Mouse (Mus musculus) stomach, embryonic 16.5 days (tissue): ENCODE data around the gene Fos. TPM values are rescaled to one million over a fixed set of nuclear protein-coding genes. Genes with fewer than 3 reads are reported as not detected.

Source experiments
- ATAC-seq: fragments of 200-750 bp; cut with Nextera tagmentation; 2 replicates; pipeline ENCODE4 v1.8.0; 2017; ENCODE audit warnings: moderate number of reproducible peaks, moderate TSS enrichment; ENCODE audit not compliant: insufficient read depth, low FRiP score
- H3K27ac ChIP-seq: fragments of 300-500 bp; sonication (generic); 2 replicates; pipeline ENCODE4 v1.5.1; 2014; ENCODE audit warnings: low read length
- H3K27me3 ChIP-seq: fragments of 300-500 bp; sonication (generic); 2 replicates; pipeline ENCODE4 v1.6.1; 2014; ENCODE audit warnings: low read length, control low read depth, mixed read lengths; ENCODE audit not compliant: control insufficient read depth, insufficient read depth
- H3K36me3 ChIP-seq: fragments of 300-500 bp; sonication (generic); 2 replicates; pipeline ENCODE4 v1.6.1; 2014; ENCODE audit warnings: low read length; ENCODE audit not compliant: control insufficient read depth, insufficient read depth
- H3K4me1 ChIP-seq: fragments of 300-500 bp; sonication (generic); 2 replicates; pipeline ENCODE4 v1.6.1; 2014; ENCODE audit warnings: low read length, control low read depth, mixed read lengths; ENCODE audit not compliant: control insufficient read depth, insufficient read depth
- H3K4me2 ChIP-seq: fragments of 300-500 bp; sonication (generic); 2 replicates; pipeline ENCODE4 v1.6.1; 2014; ENCODE audit warnings: low read depth, low read length, mixed read lengths
- H3K4me3 ChIP-seq: fragments of 300-500 bp; sonication (generic); replicated peaks from 2 replicates; pipeline ENCODE4 v1.5.1; 2014; ENCODE audit warnings: mild to moderate bottlenecking, low read length
- H3K9ac ChIP-seq: fragments of 300-500 bp; sonication (generic); 2 replicates; pipeline ENCODE4 v1.6.1; 2014; ENCODE audit warnings: low read length
- H3K9me3 ChIP-seq: fragments of 300-500 bp; sonication (generic); replicated peaks from 2 replicates; pipeline ENCODE4 v1.6.1; 2016; ENCODE audit warnings: low read length, control low read depth; ENCODE audit not compliant: control insufficient read depth
- WGBS: fragments of 180-500 bp; shearing (Covaris S2); extraction: QIAGEN DNeasy Blood & Tissue Kit; methylation state at CpG from one replicate; pipeline ENCODE4 v1.1.7; 2014; 5-methylcytosine and 5-hydroxymethylcytosine counted together
- polyA plus RNA-seq: library from polyadenylated mRNA; unstranded; fragments of >200 nt; fragmentation: Nextera tagmentation; extraction: Ambion mirVana; gene quantifications from 2 replicates; pipeline ENCODE4 v1.2.1, GENCODE M21; 2015

Fos gene
- polyA plus RNA-seq, 1 experiment from 2014 or later: 16.1 TPM

DNA sequence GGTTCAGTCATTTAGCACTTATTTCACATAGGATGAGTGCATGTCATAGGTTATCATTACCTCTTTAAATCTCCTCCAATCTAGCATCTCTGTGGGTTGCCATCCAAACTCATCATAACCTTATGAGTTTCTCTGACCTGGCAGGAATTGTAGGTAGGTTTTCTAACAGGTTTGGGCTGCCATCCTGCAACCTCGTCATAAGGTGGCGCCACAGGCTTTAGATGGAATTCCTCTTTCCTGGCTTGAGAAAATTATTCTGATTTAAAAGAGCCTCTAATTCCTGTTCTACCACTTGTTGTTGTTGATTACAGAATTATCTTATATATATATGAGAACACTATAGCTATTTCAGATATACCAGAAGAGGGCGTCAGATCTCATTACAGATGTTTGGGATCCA lies 34.5 kb downstream of the Fos start:
- H3K36me3 ChIP-seq: no peaks in the 10 kb centered on the region
- no peaks in the 10 kb centered on the region for H3K4me1 ChIP-seq
- no peak overlapping the region for H3K4me3 ChIP-seq
- no peak for ATAC-seq
- 18% methylated on average over 3 of the region's 3 CpGs for WGBS
- no peak overlapping the region for H3K4me2 ChIP-seq
- no peak overlapping the region for H3K9ac ChIP-seq
- H3K27me3 ChIP-seq: no peaks in the 10 kb centered on the region
- no peak overlapping the region for H3K27ac ChIP-seq
- no peaks in the 10 kb centered on the region for H3K9me3 ChIP-seq

DNA sequence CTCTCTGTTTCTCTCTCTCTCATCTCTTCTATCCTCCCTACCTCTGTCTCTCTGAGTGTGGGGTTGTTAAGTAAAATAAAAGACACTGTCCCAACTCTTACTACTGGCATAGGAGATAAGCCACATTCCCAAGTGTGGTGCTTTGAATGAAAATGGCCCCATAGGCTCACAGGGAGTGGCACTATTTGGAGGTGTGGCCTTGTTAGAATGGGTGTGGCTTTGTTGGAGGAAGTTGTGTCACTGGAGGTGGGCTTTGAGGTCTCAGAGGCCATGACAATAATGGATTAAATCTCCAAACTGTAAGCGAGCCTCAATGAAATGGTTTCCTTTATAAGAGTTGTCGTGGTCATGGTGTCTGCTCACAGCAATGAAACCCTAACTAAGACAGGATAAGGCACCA lies 36.3 kb downstream of the Fos start:
- Histone ChIP-seq H3K9ac (no peak overlapping the region), H3K4me2 (no peak overlapping the region), H3K4me1 (no peaks in the 10 kb centered on the region), H3K27me3 (no peaks in the 10 kb centered on the region), H3K27ac (no peak overlapping the region), H3K9me3 (no peaks in the 10 kb centered on the region), H3K4me3 (no peak overlapping the region), H3K36me3 (no peaks in the 10 kb centered on the region)
- no peak for ATAC-seq
- 87% methylated on average over 2 of the region's 2 CpGs for WGBS

DNA sequence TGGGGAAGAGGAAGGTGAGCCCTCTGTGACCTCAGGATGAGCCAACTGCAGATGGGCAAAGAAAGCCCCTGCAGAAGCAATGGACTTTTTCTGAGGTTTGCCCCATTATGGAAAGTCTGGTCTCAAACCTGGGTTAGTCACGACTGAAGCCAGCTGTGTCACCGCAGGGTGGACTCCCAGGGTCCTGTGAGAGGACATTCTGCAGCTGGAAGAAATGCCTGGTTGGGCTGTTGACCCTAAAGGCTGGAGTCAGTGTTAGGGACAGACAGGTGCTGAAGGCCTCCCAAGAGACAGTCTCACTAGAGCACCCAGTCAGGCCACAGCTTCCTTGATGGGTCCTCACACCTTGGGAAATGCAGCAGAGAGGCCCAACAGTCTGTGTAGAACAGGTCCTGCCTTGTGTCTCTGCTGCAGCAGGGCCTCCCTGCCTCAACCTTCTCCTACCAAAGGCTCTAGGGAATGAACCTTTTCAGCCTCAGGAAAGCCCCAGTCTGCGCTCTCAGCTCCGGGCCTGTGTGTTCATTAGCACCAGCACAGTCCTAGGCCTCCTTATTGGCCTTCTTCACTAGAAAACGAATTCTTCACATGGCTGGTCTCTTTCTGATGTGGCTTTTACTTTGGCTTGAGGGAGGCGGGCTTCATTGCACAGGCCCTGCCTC lies 40.2 kb downstream of the Fos start:
- Histone ChIP-seq H3K9me3 (no peaks in the 10 kb centered on the region), H3K4me2 (no peak overlapping the region), H3K4me3 (no peak overlapping the region), H3K36me3 (no peaks in the 10 kb centered on the region), H3K27ac (no peak overlapping the region), H3K27me3 (no peaks in the 10 kb centered on the region), H3K4me1 (no peaks in the 10 kb centered on the region), H3K9ac (no peak overlapping the region)
- 83% methylated on average over 6 of the region's 6 CpGs for WGBS
- ATAC-seq: no peak

GRCm38 (mm10) chr12:85514958-85515357 lies 41.3 kb downstream of the Fos start:
- Histone ChIP-seq H3K4me2 (no peak overlapping the region), H3K9me3 (no peaks in the 10 kb centered on the region), H3K36me3 (no peaks in the 10 kb centered on the region), H3K4me1 (no peaks in the 10 kb centered on the region), H3K27ac (no peak overlapping the region), H3K4me3 (no peak overlapping the region), H3K27me3 (no peaks in the 10 kb centered on the region), H3K9ac (no peak overlapping the region)
- 69% methylated on average over 5 of the region's 5 CpGs for WGBS
- no peak for ATAC-seq

DNA sequence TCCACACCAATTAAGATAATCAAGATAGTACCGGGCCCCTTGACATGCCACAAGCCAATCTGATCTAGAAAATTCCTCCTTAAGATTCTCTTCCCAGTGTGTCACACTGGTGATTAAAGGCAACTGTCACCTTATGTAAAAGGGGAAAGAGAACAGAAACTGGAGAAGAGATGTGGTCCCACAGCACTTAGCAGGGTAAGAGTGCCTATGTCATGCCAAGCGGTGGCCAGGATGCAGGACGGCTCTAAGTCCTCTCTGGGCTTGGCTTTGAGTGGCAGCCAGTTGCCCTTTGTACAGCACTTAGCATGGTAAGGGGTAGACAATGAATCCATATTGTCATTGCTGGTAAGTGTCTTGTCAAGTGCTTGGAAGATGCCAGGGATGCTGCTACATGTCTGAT lies 42.2 kb downstream of the Fos start:
- Histone ChIP-seq H3K4me1 (no peaks in the 10 kb centered on the region), H3K4me3 (no peak overlapping the region), H3K27me3 (no peaks in the 10 kb centered on the region), H3K9ac (no peak overlapping the region), H3K27ac (no peak overlapping the region), H3K9me3 (no peaks in the 10 kb centered on the region), H3K4me2 (no peak overlapping the region), H3K36me3 (no peaks in the 10 kb centered on the region)
- no peak for ATAC-seq
- 83% methylated on average over 3 of the region's 3 CpGs for WGBS

DNA sequence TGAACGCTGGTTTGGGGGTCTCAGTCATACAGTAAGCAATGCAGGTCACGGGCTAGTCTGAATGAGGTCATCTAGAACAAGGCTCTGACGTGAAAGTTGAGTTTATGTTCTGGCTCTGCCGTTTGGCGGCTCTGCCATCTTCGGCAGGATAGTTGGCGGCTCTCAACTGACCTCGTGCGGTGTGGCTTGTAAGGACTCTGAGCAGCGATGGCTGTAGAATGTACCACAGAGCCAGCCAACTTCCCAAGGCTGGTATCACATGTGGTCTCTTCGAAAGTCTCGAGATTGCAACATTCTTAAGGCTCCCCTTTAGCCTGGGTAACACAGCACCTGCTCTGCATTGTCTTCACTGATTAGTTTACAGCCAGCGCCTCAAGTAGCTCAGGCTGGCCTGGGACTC lies 43.6 kb downstream of the Fos start:
- Histone ChIP-seq H3K4me1 (no peaks in the 10 kb centered on the region), H3K36me3 (no peaks in the 10 kb centered on the region), H3K4me3 (no peak overlapping the region), H3K27me3 (no peaks in the 10 kb centered on the region), H3K4me2 (no peak overlapping the region), H3K9ac (no peak overlapping the region), H3K27ac (no peak overlapping the region), H3K9me3 (no peaks in the 10 kb centered on the region)
- 85% methylated on average over 13 of the region's 13 CpGs for WGBS
- no peak for ATAC-seq

GRCm38 (mm10) chr12:85518009-85518408 lies 44.3 kb downstream of the Fos start:
- no peaks in the 10 kb centered on the region for H3K9me3 ChIP-seq
- no peaks in the 10 kb centered on the region for H3K36me3 ChIP-seq
- no peak overlapping the region for H3K27ac ChIP-seq
- no peak overlapping the region for H3K4me2 ChIP-seq
- H3K4me1 ChIP-seq: no peaks in the 10 kb centered on the region
- H3K4me3 ChIP-seq: no peak overlapping the region
- no peaks in the 10 kb centered on the region for H3K27me3 ChIP-seq
- WGBS: 69% methylated on average over 5 of the region's 5 CpGs
- ATAC-seq: no peak
- H3K9ac ChIP-seq: no peak overlapping the region

DNA sequence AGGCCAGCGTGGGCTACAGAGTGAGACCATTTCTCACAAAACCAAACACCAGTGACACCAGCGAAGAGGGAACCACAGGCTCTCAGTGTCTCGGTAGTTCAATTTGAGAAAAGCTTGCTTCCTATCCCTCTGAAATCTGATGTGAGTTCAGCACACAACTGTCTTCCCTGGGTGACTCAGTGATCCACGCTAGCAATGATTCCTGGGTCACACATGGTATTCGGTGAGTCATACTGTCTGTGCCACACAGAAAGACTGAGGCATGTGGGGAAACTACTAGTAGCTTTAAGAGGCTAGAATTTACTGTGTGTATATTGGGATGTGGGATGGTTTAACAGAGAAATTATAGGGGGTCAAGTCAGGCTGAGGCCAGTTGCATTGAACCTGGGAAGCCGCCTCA lies 45.9 kb downstream of the Fos start:
- H3K9ac ChIP-seq: no peak overlapping the region
- no peaks in the 10 kb centered on the region for H3K27me3 ChIP-seq
- H3K4me2 ChIP-seq: no peak overlapping the region
- 88% methylated on average over 6 of the region's 6 CpGs for WGBS
- ATAC-seq: no peak
- H3K27ac ChIP-seq: no peak overlapping the region
- H3K9me3 ChIP-seq: no peaks in the 10 kb centered on the region
- H3K4me3 ChIP-seq: no peak overlapping the region
- no peaks in the 10 kb centered on the region for H3K36me3 ChIP-seq
- no peaks in the 10 kb centered on the region for H3K4me1 ChIP-seq

- no peak overlapping the region for H3K4me3 ChIP-seq
- no peaks in the 10 kb centered on the region for H3K9me3 ChIP-seq
- no peak overlapping the region for H3K9ac ChIP-seq
- no peak for ATAC-seq
- H3K36me3 ChIP-seq: no peaks in the 10 kb centered on the region
- H3K4me2 ChIP-seq: no peak overlapping the region
- H3K27ac ChIP-seq: no peak overlapping the region
- no peaks in the 10 kb centered on the region for H3K4me1 ChIP-seq
- H3K27me3 ChIP-seq: no peaks in the 10 kb centered on the region
- WGBS: 91% methylated on average over 6 of the region's 6 CpGs
Measured at GRCm38 (mm10) chr12:85521101-85521500, 47.4 kb downstream of the Fos start.

GRCm38 (mm10) chr12:85521673-85522072 lies 48.0 kb downstream of the Fos start:
- no peak overlapping the region for H3K4me2 ChIP-seq
- H3K9ac ChIP-seq: no peak overlapping the region
- no peak for ATAC-seq
- H3K4me3 ChIP-seq: no peak overlapping the region
- no peaks in the 10 kb centered on the region for H3K36me3 ChIP-seq
- no peak overlapping the region for H3K27ac ChIP-seq
- H3K4me1 ChIP-seq: no peaks in the 10 kb centered on the region
- H3K9me3 ChIP-seq: no peaks in the 10 kb centered on the region
- 56% methylated on average over 1 of the region's 1 CpGs for WGBS
- no peaks in the 10 kb centered on the region for H3K27me3 ChIP-seq
